Comparison of ENCODE assay signal across 15 mouse cellular contexts in genomic region chr2:114797291-114797650, GRCm38 (mm10).
DNase-seq lines count a peak whose midpoint lies in the region; ATAC-seq and TF ChIP-seq lines count a peak whose summit lies in the region.
"Had no signal": no experiment of that assay in that cellular context is flagged by ENCODE, and none has a peak within 500 bp of the region (broad histone marks: within the 10 kb centered on the region; RNA-seq: fewer than 3 reads in every experiment).

No protein-coding gene starts in this region.

- H3K27me3 ChIP-seq in heart, embryonic 13.5 days (replicated peaks) = no peaks in the 10 kb centered on the region
- H3K27me3 ChIP-seq: embryonic facial prominence, embryonic 12.5 days; lung, embryonic 15.5 days had no signal

- no peak for ATAC-seq in heart, embryonic 13.5 days (ENCODE audit: extremely low read depth, insufficient number of reproducible peaks, low FRiP score, low TSS enrichment)
- ATAC-seq in megakaryocyte-erythroid progenitor cell, adult 5-6 weeks (replicated peaks; ENCODE audit: low FRiP score, low TSS enrichment, poor library complexity, severe bottlenecking) = no peak
- ATAC-seq in megakaryocyte, adult 5-6 weeks (ENCODE audit: poor library complexity, severe bottlenecking) = no peak
- ATAC-seq: intestine, postnatal 0 days; midbrain, embryonic 16.5 days had no signal

- no peak for TF ChIP-seq POLR2A in cortical plate, adult 2 months (IDR thresholded peaks at IDR 0.05; ENCODE audit: extremely low read depth, insufficient read depth, low read length)

- H3K4me1 ChIP-seq in heart, embryonic 13.5 days = peaks cover 10% of the 10 kb centered on the region
- no peaks in the 10 kb centered on the region; the same call in 1 of the 2 replicates for H3K4me1 ChIP-seq in cortical plate, adult 2 months (ENCODE audit: control insufficient read depth, insufficient read depth, low read length)
- H3K4me1 ChIP-seq: embryonic facial prominence, embryonic 12.5 days; lung, embryonic 15.5 days had no signal

- no peaks in the 10 kb centered on the region for H3K36me3 ChIP-seq in heart, embryonic 13.5 days
- H3K36me3 ChIP-seq: embryonic facial prominence, embryonic 12.5 days; lung, embryonic 15.5 days had no signal

- H3K4me3 ChIP-seq in heart, embryonic 13.5 days = no peak overlapping the region
- H3K4me3 ChIP-seq in cortical plate, adult 2 months (ENCODE audit: insufficient read depth, low read length) = no peak overlapping the region
- no peak overlapping the region for H3K4me3 ChIP-seq in layer of hippocampus, adult 2 months
- H3K4me3 ChIP-seq: embryonic facial prominence, embryonic 12.5 days; lung, embryonic 15.5 days had no signal

- peak overlapping the region; percentile 58 for H3K27ac ChIP-seq in heart, embryonic 13.5 days (replicated peaks)
- peak overlapping the region; percentile 42; the same call in 1 of the 2 replicates for H3K27ac ChIP-seq in cortical plate, adult 2 months (ENCODE audit: insufficient read depth, low read length)
- H3K27ac ChIP-seq in layer of hippocampus, adult 2 months = peak overlapping the region; percentile 81
- H3K27ac ChIP-seq: embryonic facial prominence, embryonic 12.5 days; lung, embryonic 15.5 days had no signal

- intact Hi-C loops in heart, postnatal 14 days (cut with DNase I) = no loop called here
- intact Hi-C loops in left cerebral cortex, postnatal 36 days (cut with DNase I) = loop anchor here (1.0 kb wide), 1 partner anchor 143 kb away; the partner anchor contains the start of gene Dph6

- H3K9me3 ChIP-seq in heart, embryonic 13.5 days = no peaks in the 10 kb centered on the region
- H3K9me3 ChIP-seq: embryonic facial prominence, embryonic 12.5 days; lung, embryonic 15.5 days had no signal

- WGBS in heart, embryonic 13.5 days = 0% methylated on average over 1 of the region's 1 CpGs

- no peak overlapping the region for H3K9ac ChIP-seq in heart, embryonic 13.5 days
- H3K9ac ChIP-seq: embryonic facial prominence, embryonic 12.5 days; lung, embryonic 15.5 days had no signal

- DNase-seq in heart, postnatal 14 days = no peak
- DNase-seq in layer of hippocampus, adult 2 months (ENCODE audit: low spot score in 2 of 2) = peak; percentile 45 to 78
- peak; percentile 23 to 43 for DNase-seq in left cerebral cortex, postnatal 36 days (ENCODE audit: low spot score in 2 of 2)
- DNase-seq: cerebellum, adult 9-11 months; gastrocnemius, postnatal 25 days; kidney, postnatal 36 days; liver had no signal

- H3K4me2 ChIP-seq in heart, embryonic 13.5 days = no peak overlapping the region
- H3K4me2 ChIP-seq: embryonic facial prominence, embryonic 12.5 days; lung, embryonic 15.5 days had no signal

- TF ChIP-seq CTCF in cortical plate, adult 2 months (IDR thresholded peaks at IDR 0.05; ENCODE audit: extremely low read depth, insufficient read depth, low read length) = no peak
- 0 out of 2 replicates have a peak, but pooled peaks have one; percentile 4 for TF ChIP-seq CTCF in layer of hippocampus, adult 2 months (conservative IDR thresholded peaks at IDR 0.05)

Comparison
In these comparisons a context has a peak if more than half of its experiments do, and no peak if none do; other contexts are left out.
1. DNase-seq: peak in layer of hippocampus, adult 2 months (2 of 2) and left cerebral cortex, postnatal 36 days (2 of 2); none in heart, postnatal 14 days (0 of 2).
2. Peak in every context shown above with its lines, with median percentiles within 50 percentile points of each other: H3K27ac ChIP-seq.